Mouse (Mus musculus) CH12.LX (cell line): Measurements from ENCODE around the gene Sowahb. TPM values are rescaled to one million over a fixed set of nuclear protein-coding genes. Genes with fewer than 3 reads are reported as not detected.

Experiments
- DNase-seq: peaks from one replicate; pipeline ENCODE4 v3.0.0-alpha.2; 2013; ENCODE audit errors: extremely low read depth
- H3K27ac ChIP-seq: 2 replicates; pipeline ENCODE4 v1.5.1; 2012; ENCODE audit warnings: low read depth, mild to moderate bottlenecking, control low read depth, moderate library complexity; ENCODE audit not compliant: insufficient read depth
- H3K27me3 ChIP-seq: replicated peaks from 2 replicates; pipeline ENCODE3; 2012; ENCODE audit warnings: inconsistent platforms
- H3K36me3 ChIP-seq, 2 experiments: replicated peaks in 1 of 2; 2 replicates each; pipeline versions ENCODE3 to v1.6.1; 2012; ENCODE audit warnings: inconsistent platforms in 1 of 2, low read length in 1 of 2, mild to moderate bottlenecking in 1 of 2, mixed read lengths in 1 of 2, moderate library complexity in 1 of 2; ENCODE audit not compliant: control insufficient read depth in 1 of 2, insufficient read depth in 1 of 2
- H3K4me1 ChIP-seq, 2 experiments: 2 replicates each; pipeline ENCODE4 v1.6.1; 2012; ENCODE audit warnings: inconsistent platforms in 1 of 2, moderate library complexity in 1 of 2; ENCODE audit not compliant: insufficient read depth in 2 of 2, control insufficient read depth in 1 of 2
- H3K4me2 ChIP-seq: 2 replicates; pipeline ENCODE4 v1.6.1; 2012; ENCODE audit warnings: low read depth, mild to moderate bottlenecking, control low read depth; ENCODE audit not compliant: poor library complexity, insufficient read depth, severe bottlenecking
- H3K4me3 ChIP-seq, 3 experiments: fragments of 150-350 bp in 1 of 3; sonication (generic) in 1 of 3; replicated peaks in 1 of 3; 2 replicates each; pipeline versions ENCODE3 to v1.5.1; 2011 to 2012; ENCODE audit warnings: low read depth in 2 of 3, low read length in 2 of 3, mild to moderate bottlenecking in 2 of 3, moderate library complexity in 2 of 3, control low read depth in 1 of 3, improper control_type of control experiment in 1 of 3, inconsistent platforms in 1 of 3, mixed read lengths in 1 of 3; ENCODE audit not compliant: poor library complexity in 1 of 3
- H3K79me2 ChIP-seq: replicated peaks from 2 replicates; pipeline ENCODE4 v1.6.1; 2012; ENCODE audit warnings: mild to moderate bottlenecking, moderate library complexity; ENCODE audit not compliant: control insufficient read depth, poor library complexity, insufficient read depth, severe bottlenecking; ENCODE audit errors: extremely low read depth
- H3K9ac ChIP-seq: 2 replicates; pipeline ENCODE4 v1.6.1; 2012; ENCODE audit warnings: low read depth, mild to moderate bottlenecking, control low read depth, moderate library complexity; ENCODE audit not compliant: insufficient read depth
- H3K9me3 ChIP-seq: replicated peaks from 2 replicates; pipeline ENCODE3; 2012; ENCODE audit warnings: low read length, inconsistent platforms, mixed read lengths
- CHD1 ChIP-seq: IDR thresholded peaks from 2 replicates; pipeline ENCODE4 v1.6.1; 2012; ENCODE audit warnings: low read depth, low read length, improper control_type of control experiment, inconsistent platforms
- CTCF ChIP-seq, 2 experiments: IDR thresholded peaks in 1 of 2; conservative IDR thresholded peaks in 1 of 2; 2 replicates each; pipeline ENCODE4 v1.5.1; 2011 to 2012; ENCODE audit warnings: low read depth in 2 of 2, low read length in 2 of 2, improper control_type of control experiment in 1 of 2, inconsistent platforms in 1 of 2, mild to moderate bottlenecking in 1 of 2, moderate library complexity in 1 of 2
- ETS1 ChIP-seq: conservative IDR thresholded peaks from 2 replicates; pipeline ENCODE4 v1.6.1; 2012; ENCODE audit warnings: low read depth, mild to moderate bottlenecking, inconsistent platforms, low read length, improper control_type of control experiment, moderate library complexity
- GABPA ChIP-seq: IDR thresholded peaks from 2 replicates; pipeline ENCODE4 v1.6.1; 2012; ENCODE audit warnings: low read depth, low read length, improper control_type of control experiment, inconsistent platforms; ENCODE audit not compliant: insufficient replicate concordance
- HCFC1 ChIP-seq: IDR thresholded peaks from 2 replicates; pipeline ENCODE4 v1.6.1; 2012; ENCODE audit warnings: low read depth, mild to moderate bottlenecking, inconsistent platforms, low read length, improper control_type of control experiment
- JUN ChIP-seq: IDR thresholded peaks from 2 replicates; pipeline ENCODE4 v1.6.1; 2011; ENCODE audit warnings: low read depth, mild to moderate bottlenecking, low read length, improper control_type of control experiment, moderate library complexity; ENCODE audit not compliant: insufficient read depth
- MAFK ChIP-seq: IDR thresholded peaks from 2 replicates; pipeline ENCODE4 v1.6.1; 2011; ENCODE audit warnings: low read length, improper control_type of control experiment; ENCODE audit not compliant: insufficient replicate concordance
- MAZ ChIP-seq: IDR thresholded peaks from 2 replicates; pipeline ENCODE4 v1.6.1; 2012; ENCODE audit warnings: low read depth, mild to moderate bottlenecking, inconsistent platforms, low read length, improper control_type of control experiment, moderate library complexity
- POLR2A ChIP-seq: IDR thresholded peaks from 2 replicates; pipeline ENCODE4 v1.6.1; 2011; ENCODE audit warnings: low read depth, mild to moderate bottlenecking, improper control_type of control experiment, low read length
- POLR2AphosphoS2 ChIP-seq: IDR thresholded peaks from 2 replicates; pipeline ENCODE4 v1.6.1; 2011; ENCODE audit warnings: low read depth, low read length, improper control_type of control experiment
- RAD21 ChIP-seq: IDR thresholded peaks from 2 replicates; pipeline ENCODE4 v1.6.1; 2011; ENCODE audit warnings: low read depth, mild to moderate bottlenecking, low read length, improper control_type of control experiment, moderate library complexity
- TCF12 ChIP-seq: IDR thresholded peaks from 2 replicates; pipeline ENCODE4 v1.6.1; 2014; ENCODE audit warnings: low read depth, mild to moderate bottlenecking, inconsistent platforms, low read length, improper control_type of control experiment
- UBTF ChIP-seq: IDR thresholded peaks from 2 replicates; pipeline ENCODE4 v1.6.1; 2012; ENCODE audit warnings: low read depth, mild to moderate bottlenecking, inconsistent platforms, low read length, improper control_type of control experiment, moderate library complexity
- USF2 ChIP-seq: conservative IDR thresholded peaks from 2 replicates; pipeline ENCODE4 v1.6.1; 2011; ENCODE audit warnings: low read depth, low read length, improper control_type of control experiment
- ZC3H11A ChIP-seq: IDR thresholded peaks from 2 replicates; pipeline ENCODE4 v1.6.1; 2012; ENCODE audit warnings: low read depth, mild to moderate bottlenecking, inconsistent platforms, low read length, improper control_type of control experiment
- ZKSCAN1 ChIP-seq: IDR thresholded peaks from 2 replicates; pipeline ENCODE4 v1.6.1; 2012; ENCODE audit warnings: low read depth, inconsistent platforms, low read length, improper control_type of control experiment, borderline replicate concordance
- dilution Hi-C: fragments of 300-500 bp; cut with MboI; formaldehyde crosslinking; loops from 2 replicates; pipeline ENCODE4 v1.14.3; 2020; ENCODE audit warnings: low sequenced_read_pairs; ENCODE audit not compliant: extremely low pct_unique_long_range_greater_than_20kb, extremely low pct_ligation_motif_present
- in situ Hi-C: fragments of 300-500 bp; cut with MboI; formaldehyde crosslinking; loops from 3 replicates; pipeline ENCODE4 v1.14.3; 2019; ENCODE audit warnings: low sequenced_read_pairs, low pct_ligation_motif_present, low pct_unique_long_range_greater_than_20kb, mixed read lengths
- polyA plus RNA-seq: library from polyadenylated mRNA; unstranded; fragments of >175 nt; gene quantifications from 2 replicates; pipeline ENCODE4 v1.2.1, GENCODE M21; 2012; ENCODE audit warnings: low read depth; ENCODE audit not compliant: insufficient read length
- total RNA-seq, 2 experiments: library from RNA; depleted of rRNA; stranded (reverse); fragments of 300-350 nt in 1 of 2; fragments of >200 nt in 1 of 2; gene quantifications; 2 replicates each; pipeline ENCODE4 v1.2.3; 2012 to 2014

Gene Sowahb
- total and polyA plus RNA-seq, 3 experiments = not detected

GRCm38 (mm10) chr5:92997428-92998120 lies 47.2 kb downstream of the Sowahb start:
- Histone ChIP-seq H3K36me3 (no peaks in the 10 kb centered on the region), H3K9me3 (no peaks in the 10 kb centered on the region), H3K27ac (no peak overlapping the region), H3K4me1 (no peaks in the 10 kb centered on the region), H3K27me3 (no peaks in the 10 kb centered on the region), H3K4me3 (no peak overlapping the region), H3K79me2 (no peaks in the 10 kb centered on the region), H3K9ac (no peak overlapping the region), H3K4me2 (no peak overlapping the region)
- dilution Hi-C loops = no loop called here
- TF ChIP-seq POLR2A (no peak), CHD1 (no peak), GABPA (no peak), CTCF (conservative IDR thresholded peaks at IDR 0.05 in 1 of 2, IDR thresholded peaks at IDR 0.05 in 1 of 2; ENCODE audit: low read depth in 2 of 2, low read length in 2 of 2) (no peak), ZC3H11A (no peak), POLR2AphosphoS2 (no peak), HCFC1 (no peak), RAD21 (no peak), MAFK (no peak), USF2 (no peak), MAZ (no peak), JUN (no peak), ETS1 (no peak), TCF12 (no peak), UBTF (no peak), ZKSCAN1 (no peak)
- in situ Hi-C loops = no loop called here
- DNase-seq = no peak

DNA sequence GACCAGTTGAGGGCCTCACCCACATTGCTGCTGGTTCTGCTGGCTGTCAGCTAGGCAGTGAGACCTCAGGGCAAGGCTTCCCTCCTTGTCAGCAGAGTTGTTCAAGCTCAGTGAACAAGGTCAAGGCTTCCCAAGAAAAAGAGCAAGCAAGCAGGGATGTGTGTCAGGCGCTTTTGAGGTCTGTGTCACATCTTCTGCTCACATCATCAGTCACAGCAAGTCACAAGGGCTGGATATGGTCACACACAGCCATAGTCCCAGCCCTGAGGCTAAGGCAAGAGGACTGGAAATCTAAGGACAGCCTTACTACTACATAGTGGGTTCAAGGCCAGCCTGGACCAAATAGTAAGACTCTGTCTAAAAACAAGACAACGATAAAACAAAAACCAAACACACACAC lies 50.0 kb downstream of the Sowahb start:
- Histone ChIP-seq H3K4me2 (no peak overlapping the region), H3K27ac (no peak overlapping the region), H3K9ac (no peak overlapping the region), H3K36me3 (no peaks in the 10 kb centered on the region), H3K4me1 (no peaks in the 10 kb centered on the region), H3K27me3 (no peaks in the 10 kb centered on the region), H3K4me3 (no peak overlapping the region), H3K79me2 (no peaks in the 10 kb centered on the region), H3K9me3 (no peaks in the 10 kb centered on the region)
- in situ Hi-C loops = no loop called here
- DNase-seq = no peak
- dilution Hi-C loops = no loop called here
- TF ChIP-seq RAD21 = no peak
